Mouse (Mus musculus): ENCODE results near the gene Anapc15-ps. TPM values are rescaled to one million over a fixed set of nuclear protein-coding genes. Genes with fewer than 3 reads are reported as not detected.

The Anapc15-ps gene
- polyA plus RNA-seq, 1 experiment from 2014 or later: not detected

- no peak for ATAC-seq (ENCODE audit: insufficient read depth, low FRiP score, low TSS enrichment)
- H3K36me3 ChIP-seq (ENCODE audit: control insufficient read depth, insufficient read depth, low read length): no peaks in the 10 kb centered on the region
- no peak for DNase-seq (ENCODE audit: low spot score)
These were observed 49.2 kb downstream of the Anapc15-ps start for GRCm38 (mm10) chr10:95624007-95624406.

GRCm38 (mm10) chr10:95623518-95623905 lies 49.7 kb downstream of the Anapc15-ps start:
- WGBS: 71% methylated on average over 4 of the region's 4 CpGs
- DNase-seq (ENCODE audit: low spot score) (no peak), ATAC-seq (ENCODE audit: insufficient read depth, low FRiP score, low TSS enrichment) (no peak)
- H3K27me3 ChIP-seq (ENCODE audit: control insufficient read depth, insufficient read depth, low read length): no peaks in the 10 kb centered on the region
- H3K9me3 ChIP-seq (ENCODE audit: control insufficient read depth, low read length): no peaks in the 10 kb centered on the region
- no peak overlapping the region for H3K4me3 ChIP-seq (ENCODE audit: low read depth, low read length)
- peaks cover 6% of the 10 kb centered on the region; the same call in 1 of the 2 replicates for H3K4me1 ChIP-seq (ENCODE audit: control insufficient read depth, insufficient read depth, low read length)
- no peaks in the 10 kb centered on the region for H3K36me3 ChIP-seq (ENCODE audit: control insufficient read depth, insufficient read depth, low read length)
- no peak overlapping the region for H3K27ac ChIP-seq (ENCODE audit: low read depth, low read length)
- no peak overlapping the region for H3K9ac ChIP-seq (ENCODE audit: low read length)
- H3K4me2 ChIP-seq (ENCODE audit: low read depth): no peak overlapping the region

More at GRCm38 (mm10) chr10:95624007-95624406, 49.2 kb downstream of the Anapc15-ps start:
- Histone ChIP-seq H3K4me3 (ENCODE audit: low read depth, low read length) (no peak overlapping the region), H3K9me3 (ENCODE audit: control insufficient read depth, low read length) (no peaks in the 10 kb centered on the region), H3K27ac (ENCODE audit: low read depth, low read length) (no peak overlapping the region), H3K4me1 (ENCODE audit: control insufficient read depth, insufficient read depth, low read length) (peaks cover 6% of the 10 kb centered on the region; the same call in 1 of the 2 replicates), H3K9ac (ENCODE audit: low read length) (no peak overlapping the region), H3K4me2 (ENCODE audit: low read depth) (no peak overlapping the region), H3K27me3 (ENCODE audit: control insufficient read depth, insufficient read depth, low read length) (no peaks in the 10 kb centered on the region)
- 51% methylated on average over 5 of the region's 5 CpGs for WGBS

Other genes with a start within 250 kb of the Anapc15-ps start
- gene Mrpl42, start 171.5 kb downstream of the Anapc15-ps start, polyA plus RNA-seq (2014; fragmentation: Nextera tagmentation; extraction: Ambion mirVana): 295 and 300 TPM in 2 replicates
- 462 and 477 TPM in 2 replicates for gene Ube2n, start 158.3 kb downstream of the Anapc15-ps start, polyA plus RNA-seq (2014; fragmentation: Nextera tagmentation; extraction: Ambion mirVana)
- 139 TPM in 2 replicates for gene Nudt4, start 109.3 kb downstream of the Anapc15-ps start, polyA plus RNA-seq (2014; fragmentation: Nextera tagmentation; extraction: Ambion mirVana)
- not detected in 2 replicates for gene Gm33543, start 169.5 kb upstream of the Anapc15-ps start, polyA plus RNA-seq (2014; fragmentation: Nextera tagmentation; extraction: Ambion mirVana)